Mouse (Mus musculus) adrenal gland, adult (tissue): ENCODE data around the gene Cpne9.
A peak's percentile ranks its signal among the peaks of the same experiment; 100 is the strongest.

Experiments used
- DNase-seq, 2 experiments: peaks; one replicate each; pipeline ENCODE4 v3.0.0; 2022 to 2023; ENCODE audit warnings: low spot score in 1 of 2; ENCODE audit not compliant: inconsistent age in 2 of 2

The Cpne9 gene

GRCm38 (mm10) chr6:113282101-113282802 is at the start of gene Cpne9:
Gene Cpne9 (plus strand): TSS chr6:113282307.
- DNase-seq: peak in 1 of 2 experiments; percentile 69

- no peak for DNase-seq
Measured at GRCm38 (mm10) chr6:113235141-113235540, 47.0 kb upstream of the Cpne9 start.

- DNase-seq: peak; percentile 99 to 100
Measured at GRCm38 (mm10) chr6:113237542-113238270, 44.4 kb upstream of the Cpne9 start, which contains the start of gene Mtmr14. Gene Mtmr14 (plus strand): TSS chr6:113237843.

- DNase-seq: peak in 1 of 2 experiments; percentile 43
Measured at GRCm38 (mm10) chr6:113238442-113238841, 43.7 kb upstream of the Cpne9 start.

- no peak for DNase-seq
Measured at GRCm38 (mm10) chr6:113242753-113243152, 39.4 kb upstream of the Cpne9 start.

GRCm38 (mm10) chr6:113245585-113245984 is 36.5 kb upstream of the Cpne9 start:
- DNase-seq: no peak

GRCm38 (mm10) chr6:113250786-113251185 is 31.3 kb upstream of the Cpne9 start:
- DNase-seq: no peak

- DNase-seq: no peak
Measured at GRCm38 (mm10) chr6:113251921-113252320, 30.2 kb upstream of the Cpne9 start.

- peak; percentile 68 to 85 for DNase-seq
Measured at GRCm38 (mm10) chr6:113254899-113255298, 27.2 kb upstream of the Cpne9 start.

- no peak for DNase-seq
Measured at GRCm38 (mm10) chr6:113261174-113261858, 20.8 kb upstream of the Cpne9 start.

GRCm38 (mm10) chr6:113263531-113263930 is 18.6 kb upstream of the Cpne9 start:
- DNase-seq: no peak

- DNase-seq: no peak
Measured at GRCm38 (mm10) chr6:113264429-113264828, 17.7 kb upstream of the Cpne9 start.

- DNase-seq: no peak
Measured at GRCm38 (mm10) chr6:113266996-113267655, 15.0 kb upstream of the Cpne9 start.

GRCm38 (mm10) chr6:113267988-113268387 is 14.1 kb upstream of the Cpne9 start:
- no peak for DNase-seq

- no peak for DNase-seq
Measured at GRCm38 (mm10) chr6:113272365-113272764, 9.7 kb upstream of the Cpne9 start.

GRCm38 (mm10) chr6:113276846-113277245 is 5.3 kb upstream of the Cpne9 start:
- no peak for DNase-seq

- no peak for DNase-seq
Measured at GRCm38 (mm10) chr6:113281676-113282075, 431 bp upstream of the Cpne9 start.

GRCm38 (mm10) chr6:113282969-113283368 is 862 bp downstream of the Cpne9 start:
- DNase-seq: no peak

GRCm38 (mm10) chr6:113283500-113283899 is 1.4 kb downstream of the Cpne9 start:
- DNase-seq: no peak

- DNase-seq: no peak
Measured at GRCm38 (mm10) chr6:113284931-113285330, 2.8 kb downstream of the Cpne9 start.

GRCm38 (mm10) chr6:113286316-113286715 is 4.2 kb downstream of the Cpne9 start:
- no peak for DNase-seq
